In genomic region chr11:69656617-69657461, GRCm38 (mm10) we compare ENCODE assay signal across 9 mouse cellular contexts. TPM values are rescaled to one million over a fixed set of nuclear protein-coding genes. Genes with fewer than 3 reads are reported as not detected.
DNase-seq lines count a peak whose midpoint lies in the region; ATAC-seq lines count a peak whose summit lies in the region.
"Had no signal": no experiment of that assay in that cellular context is flagged by ENCODE, and none has a peak within 500 bp of the region (broad histone marks: within the 10 kb centered on the region; RNA-seq: fewer than 3 reads in every experiment).

No protein-coding gene starts in this region.

- peak overlapping the region; percentile 53 for H3K27ac ChIP-seq in limb, embryonic 10.5 days
- no peak overlapping the region for H3K27ac ChIP-seq in midbrain, embryonic 14.5 days (replicated peaks; ENCODE audit: low read depth, low read length)

- WGBS in limb, embryonic 10.5 days = 81% methylated on average over 10 of the region's 10 CpGs
- WGBS in midbrain, embryonic 14.5 days = 83% methylated on average over 10 of the region's 10 CpGs

- H3K9me3 ChIP-seq in limb, embryonic 10.5 days (replicated peaks) = no peaks in the 10 kb centered on the region
- H3K9me3 ChIP-seq in midbrain, embryonic 14.5 days (ENCODE audit: control insufficient read depth, low read length) = no peaks in the 10 kb centered on the region

- peaks cover 42% of the 10 kb centered on the region for H3K4me1 ChIP-seq in limb, embryonic 10.5 days
- H3K4me1 ChIP-seq in midbrain, embryonic 14.5 days (ENCODE audit: control insufficient read depth, insufficient read depth, low read length) = peaks cover 7% of the 10 kb centered on the region; the same call in 1 of the 2 replicates

- no peak overlapping the region for H3K4me2 ChIP-seq in midbrain, embryonic 14.5 days (ENCODE audit: low read length)

- H3K36me3 ChIP-seq in limb, embryonic 10.5 days = peaks cover 81% of the 10 kb centered on the region
- peaks cover 59% of the 10 kb centered on the region for H3K36me3 ChIP-seq in midbrain, embryonic 14.5 days (ENCODE audit: control insufficient read depth, insufficient read depth, low read length)

- peak; percentile 47 for DNase-seq in gastrocnemius, adult 18-20 months (ENCODE audit: low spot score)
- no peak for DNase-seq in gastrocnemius, postnatal 10 days
- DNase-seq in B cell, adult 2 months = peak; percentile 74 to 75
- DNase-seq in c-Kit-positive CD71-positive TER-119-positive erythroid progenitor cells, embryonic 14.5 days (ENCODE audit: low spot score) = peak; percentile 70
- DNase-seq in limb, embryonic 10.5 days (ENCODE audit: low spot score) = peak; percentile 68
- DNase-seq in midbrain, embryonic 14.5 days = peak; percentile 88

- ATAC-seq in granulocyte monocyte progenitor cell, adult 5-6 weeks (replicated peaks; ENCODE audit: poor library complexity, severe bottlenecking) = peak; percentile 36; the same call in 1 of the 2 replicates
- ATAC-seq in midbrain, embryonic 14.5 days (ENCODE audit: low FRiP score, low TSS enrichment) = no peak
- ATAC-seq in activated CD4-positive, CD25-positive, alpha-beta regulatory T cell, adult 4 months = no peak

- H3K4me3 ChIP-seq in limb, embryonic 10.5 days = no peak overlapping the region
- no peak overlapping the region for H3K4me3 ChIP-seq in midbrain, embryonic 14.5 days (replicated peaks; ENCODE audit: low read depth, low read length)

- no peaks in the 10 kb centered on the region for H3K27me3 ChIP-seq in limb, embryonic 10.5 days (ENCODE audit: low read depth, poor library complexity, severe bottlenecking)
- no peaks in the 10 kb centered on the region for H3K27me3 ChIP-seq in midbrain, embryonic 14.5 days (ENCODE audit: control insufficient read depth, insufficient read depth, low read length)

- H3K9ac ChIP-seq in midbrain, embryonic 14.5 days (replicated peaks; ENCODE audit: low read length) = no peak overlapping the region

RNA-seq across cellular contexts. Expression of gene Sox15, which starts 1.7 kb away (rescaled TPM):
- total RNA-seq in gastrocnemius, adult 18-20 months (2021) = not detected
- under 1 TPM in 1 of 2 experiments, not detected in 1; 0.32 TPM for total RNA-seq in gastrocnemius, postnatal 10 days (2021)
- total RNA-seq in granulocyte monocyte progenitor cell, adult 5-6 weeks (2014; fragmentation: Nextera tagmentation) = not detected in 2 replicates
- not detected in 2 replicates for total RNA-seq in granulocyte monocyte progenitor cell, adult 5-6 weeks (2017)
- 0.16 TPM in 1 of 2 replicates, not detected in the other for polyA plus RNA-seq in limb, embryonic 10.5 days (2016; fragmentation: Nextera tagmentation; extraction: Ambion mirVana)
- polyA plus RNA-seq in midbrain, embryonic 14.5 days (2014; fragmentation: Nextera tagmentation; extraction: Ambion mirVana) = not detected in 2 replicates
- polyA plus RNA-seq in activated CD4-positive, CD25-positive, alpha-beta regulatory T cell, adult 4 months (2017; shearing (Covaris generic)) = not detected
- total RNA-seq: left cerebral cortex, postnatal 10 days had no signal

RNA-seq across cellular contexts. Expression of gene Mpdu1, which starts 5.6 kb away (rescaled TPM):
- total RNA-seq in gastrocnemius, adult 18-20 months (2021) = 1 to 10 TPM; 7.5 to 9.5 TPM
- total RNA-seq in gastrocnemius, postnatal 10 days (2021) = 10 to 100 TPM; 21.1 to 21.3 TPM
- 40.7 and 48.6 TPM in 2 replicates for total RNA-seq in granulocyte monocyte progenitor cell, adult 5-6 weeks (2014; fragmentation: Nextera tagmentation)
- total RNA-seq in granulocyte monocyte progenitor cell, adult 5-6 weeks (2017) = 58.5 and 67.9 TPM in 2 replicates
- 66.8 and 74.2 TPM in 2 replicates for polyA plus RNA-seq in limb, embryonic 10.5 days (2016; fragmentation: Nextera tagmentation; extraction: Ambion mirVana)
- polyA plus RNA-seq in midbrain, embryonic 14.5 days (2014; fragmentation: Nextera tagmentation; extraction: Ambion mirVana) = 64.0 and 108 TPM in 2 replicates
- polyA plus RNA-seq in activated CD4-positive, CD25-positive, alpha-beta regulatory T cell, adult 4 months (2017; shearing (Covaris generic)) = 10 to 100 TPM; 41.3 to 59.7 TPM

RNA-seq across cellular contexts. Expression of gene Cd68, which starts 9.1 kb away (rescaled TPM):
- 1 to 10 TPM; 1.2 to 4.0 TPM for total RNA-seq in gastrocnemius, adult 18-20 months (2021)
- total RNA-seq in gastrocnemius, postnatal 10 days (2021) = 10 to 100 TPM in 1 of 2 experiments, 1 to 10 TPM in 1; 6.1 to 14.1 TPM
- 29.7 and 52.0 TPM in 2 replicates for total RNA-seq in granulocyte monocyte progenitor cell, adult 5-6 weeks (2014; fragmentation: Nextera tagmentation)
- total RNA-seq in granulocyte monocyte progenitor cell, adult 5-6 weeks (2017) = 27.0 and 47.7 TPM in 2 replicates
- 3.5 and 3.6 TPM in 2 replicates for polyA plus RNA-seq in limb, embryonic 10.5 days (2016; fragmentation: Nextera tagmentation; extraction: Ambion mirVana)
- 3.7 and 7.9 TPM in 2 replicates for polyA plus RNA-seq in midbrain, embryonic 14.5 days (2014; fragmentation: Nextera tagmentation; extraction: Ambion mirVana)
- polyA plus RNA-seq in activated CD4-positive, CD25-positive, alpha-beta regulatory T cell, adult 4 months (2017; shearing (Covaris generic)) = 1 to 10 TPM; 3.3 to 5.3 TPM

RNA-seq across cellular contexts. Expression of gene Eif4a1, which starts 15.4 kb away (rescaled TPM):
- total RNA-seq in gastrocnemius, adult 18-20 months (2021) = 10 to 100 TPM; 69.6 to 97.7 TPM
- total RNA-seq in gastrocnemius, postnatal 10 days (2021) = 100 to 1,000 TPM; 216 to 234 TPM
- 969 and 995 TPM in 2 replicates for total RNA-seq in granulocyte monocyte progenitor cell, adult 5-6 weeks (2014; fragmentation: Nextera tagmentation)
- 1,214 and 1,335 TPM in 2 replicates for total RNA-seq in granulocyte monocyte progenitor cell, adult 5-6 weeks (2017)
- polyA plus RNA-seq in limb, embryonic 10.5 days (2016; fragmentation: Nextera tagmentation; extraction: Ambion mirVana) = 678 and 791 TPM in 2 replicates
- 707 and 863 TPM in 2 replicates for polyA plus RNA-seq in midbrain, embryonic 14.5 days (2014; fragmentation: Nextera tagmentation; extraction: Ambion mirVana)
- 100 to 1,000 TPM; 202 to 297 TPM for polyA plus RNA-seq in activated CD4-positive, CD25-positive, alpha-beta regulatory T cell, adult 4 months (2017; shearing (Covaris generic))

RNA-seq across cellular contexts. Expression of gene Fxr2, which starts 24.0 kb away (rescaled TPM):
- 100 to 1,000 TPM; 101 to 106 TPM for total RNA-seq in gastrocnemius, adult 18-20 months (2021)
- total RNA-seq in gastrocnemius, postnatal 10 days (2021) = 10 to 100 TPM; 66.3 to 85.0 TPM
- total RNA-seq in granulocyte monocyte progenitor cell, adult 5-6 weeks (2014; fragmentation: Nextera tagmentation) = 47.4 and 65.8 TPM in 2 replicates
- total RNA-seq in granulocyte monocyte progenitor cell, adult 5-6 weeks (2017) = 34.1 and 37.1 TPM in 2 replicates
- 45.4 and 48.1 TPM in 2 replicates for polyA plus RNA-seq in limb, embryonic 10.5 days (2016; fragmentation: Nextera tagmentation; extraction: Ambion mirVana)
- polyA plus RNA-seq in midbrain, embryonic 14.5 days (2014; fragmentation: Nextera tagmentation; extraction: Ambion mirVana) = 35.9 and 38.4 TPM in 2 replicates
- polyA plus RNA-seq in activated CD4-positive, CD25-positive, alpha-beta regulatory T cell, adult 4 months (2017; shearing (Covaris generic)) = 1 to 10 TPM; 6.5 to 7.1 TPM
